Mouse (Mus musculus) heart, adult 2 months (tissue): Measurements from ENCODE around the gene Rho.

Experiments
- CTCF ChIP-seq: fragments of 200-600 bp; IDR thresholded peaks from 2 replicates; pipeline ENCODE4 v1.8.1; 2022; ENCODE audit warnings: antibody characterized with exemption, mild to moderate bottlenecking, moderate library complexity
- EP300 ChIP-seq: fragments of 200-500 bp; IDR thresholded peaks from 2 replicates; pipeline ENCODE4 v1.6.1; 2011; ENCODE audit warnings: low read depth, low read length, control low read depth; ENCODE audit not compliant: insufficient read depth
- POLR2A ChIP-seq: fragments of 200-500 bp; IDR thresholded peaks from 2 replicates; pipeline ENCODE4 v1.6.1; 2011; ENCODE audit warnings: mild to moderate bottlenecking, low read depth, low read length, control low read depth; ENCODE audit not compliant: insufficient read depth

DNA sequence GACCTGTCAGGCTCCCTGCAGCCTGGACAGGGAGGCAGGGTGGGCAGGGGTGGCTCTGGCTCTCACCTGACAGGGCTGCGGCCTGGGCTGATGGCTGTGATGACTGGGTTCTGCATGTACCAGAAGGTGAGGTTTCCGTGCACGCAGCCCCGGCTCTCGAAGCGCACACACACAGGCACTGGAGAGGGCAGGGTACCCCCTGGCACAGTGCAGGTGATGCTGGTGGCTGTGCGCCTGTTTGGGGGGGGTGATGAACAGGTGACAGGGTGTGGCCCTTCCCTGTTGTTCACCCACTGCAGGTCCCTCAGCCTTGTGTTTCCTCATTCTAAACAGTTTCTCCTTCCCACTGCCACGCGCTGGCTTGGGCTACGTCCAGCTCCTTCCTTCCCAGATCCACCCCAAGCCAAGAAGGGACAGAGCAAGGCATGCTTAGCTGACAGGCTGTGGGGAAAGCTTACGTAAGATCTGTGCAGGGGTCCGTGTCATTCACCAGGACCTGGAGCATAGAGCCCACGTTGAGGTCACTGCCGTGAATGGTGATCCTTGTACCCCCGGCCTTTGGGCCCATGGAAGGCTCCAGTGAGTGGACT is 35.8 kb downstream of the Rho start:
- no peak for TF ChIP-seq EP300
- TF ChIP-seq CTCF, result no peak
- no peak for TF ChIP-seq POLR2A
